Mouse (Mus musculus) lung, adult 18-20 months (tissue): ENCODE results near the gene Zbtb16.
A peak's percentile ranks its signal among the peaks of the same experiment; 100 is the strongest.

ENCODE experiments used
- DNase-seq, 2 experiments: peaks; one replicate each; pipeline ENCODE4 v3.0.0; 2022; ENCODE audit warnings: mixed read lengths in 2 of 2

Zbtb16 gene

DNA sequence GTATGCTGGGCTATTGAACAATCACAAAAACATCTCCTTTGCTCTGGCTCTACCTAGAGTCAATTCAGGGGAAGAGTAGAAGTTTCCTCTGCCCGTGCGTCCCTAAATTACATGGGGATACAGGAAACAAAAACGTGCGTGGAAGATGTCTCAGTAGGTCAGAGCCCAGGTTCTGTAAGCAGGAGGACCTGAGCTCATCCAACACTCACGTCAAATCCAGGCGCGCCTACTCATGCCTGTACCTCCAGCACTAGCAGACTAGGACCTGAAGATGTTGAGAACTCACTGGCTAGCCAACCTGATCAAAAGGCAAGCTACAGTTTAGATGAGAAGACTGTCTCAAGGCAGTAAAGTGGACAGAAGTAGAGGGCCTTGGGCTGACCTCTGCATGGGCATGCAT lies 198.9 kb downstream of the Zbtb16 start:
- no peak for DNase-seq

DNA sequence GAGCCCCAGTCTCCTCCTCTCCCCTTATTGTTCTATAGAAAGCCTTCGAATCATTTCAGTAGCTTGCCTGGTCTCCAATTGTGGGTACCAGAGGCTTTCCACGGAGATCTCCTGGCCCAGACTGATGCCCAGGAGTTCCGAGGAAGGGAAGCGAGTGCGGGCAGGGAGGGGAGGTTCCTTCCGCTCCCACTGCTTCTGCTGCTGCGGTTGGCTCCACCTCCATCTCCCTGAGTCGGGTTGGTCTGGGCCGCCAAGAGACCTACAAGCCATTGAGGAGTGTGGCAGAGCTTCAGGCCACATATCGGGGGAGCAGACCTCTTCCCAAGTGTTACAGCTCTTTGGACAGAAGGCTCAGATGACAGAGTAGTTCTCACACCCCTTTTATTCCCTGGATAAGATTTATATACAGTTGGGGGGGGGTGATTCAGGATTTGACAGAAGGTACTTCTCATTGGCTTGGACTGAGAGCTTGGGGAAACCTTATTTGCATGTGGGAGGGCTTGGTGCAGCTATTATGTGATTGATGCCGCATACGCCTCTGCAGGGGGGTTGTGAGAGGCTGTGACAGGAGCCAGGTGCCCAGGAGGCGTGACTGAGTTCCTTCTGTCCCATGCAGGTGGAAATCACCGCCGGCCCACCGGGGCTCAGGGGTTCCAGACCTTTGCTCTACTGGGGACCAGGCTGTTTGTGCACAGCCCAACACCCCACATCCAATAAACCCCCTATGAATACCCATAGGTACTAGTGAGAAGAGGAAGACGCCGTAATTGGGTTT lies 200.3 kb downstream of the Zbtb16 start:
- DNase-seq, result no peak

DNA sequence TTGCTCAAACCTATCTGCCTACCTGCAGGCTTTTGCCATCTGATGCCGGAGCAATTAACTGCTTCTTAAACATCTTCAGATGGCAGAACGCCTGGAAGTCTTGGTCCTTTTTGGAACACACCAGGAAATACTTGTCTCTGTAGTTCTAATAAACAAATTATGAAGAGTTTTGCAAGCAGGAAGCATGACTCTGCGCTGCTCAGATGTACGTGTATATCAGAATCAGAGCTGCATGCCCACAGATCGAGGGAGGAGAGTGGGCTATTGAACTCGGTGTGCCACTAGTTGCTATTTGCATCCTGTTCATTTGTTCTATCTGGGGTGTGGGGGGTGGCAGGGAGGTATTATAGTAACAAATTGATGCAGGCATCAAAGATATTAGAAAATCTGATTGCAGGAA lies 202.9 kb downstream of the Zbtb16 start:
- DNase-seq, result no peak

DNA sequence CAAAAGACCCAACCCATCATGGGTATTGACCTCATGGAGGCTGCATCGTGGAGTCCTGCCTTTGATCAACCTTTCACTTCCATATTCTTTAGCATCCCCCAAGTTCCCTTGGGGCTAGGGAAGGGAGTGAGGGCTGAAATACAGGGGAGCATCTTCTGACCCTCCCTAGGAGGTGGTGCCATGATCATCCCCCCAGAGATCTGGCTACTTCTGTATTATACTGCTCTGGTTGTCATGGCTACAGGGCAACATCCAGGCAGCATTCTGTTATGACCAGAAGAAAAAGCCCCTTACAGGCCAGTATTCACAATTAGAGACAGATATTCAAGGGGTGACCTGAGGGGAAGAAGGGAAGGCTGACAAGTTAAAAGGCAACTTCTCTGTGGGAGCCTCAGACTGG lies 216.8 kb downstream of the Zbtb16 start:
- no peak for DNase-seq

DNA sequence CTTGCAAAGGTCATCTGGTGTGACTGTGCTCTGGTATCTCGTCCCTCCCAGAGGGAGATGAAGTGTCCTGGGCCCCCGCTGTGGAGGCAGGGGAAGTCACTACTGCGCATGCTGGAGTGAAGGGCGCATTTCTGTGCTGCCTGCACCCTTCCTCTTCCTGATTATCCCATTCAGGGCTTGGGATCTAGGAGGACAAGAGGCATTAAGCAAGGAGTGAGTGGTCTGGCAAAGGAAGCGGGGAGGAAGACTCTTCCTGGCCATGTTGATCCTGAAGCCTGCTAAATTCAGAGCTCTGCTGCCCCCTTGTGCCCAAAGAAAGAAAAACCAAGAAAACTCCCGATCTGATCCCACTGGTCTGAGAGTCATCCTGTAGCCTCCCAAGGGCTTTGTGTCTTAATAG lies 217.4 kb downstream of the Zbtb16 start:
- DNase-seq, result peak; percentile 65 to 77

DNA sequence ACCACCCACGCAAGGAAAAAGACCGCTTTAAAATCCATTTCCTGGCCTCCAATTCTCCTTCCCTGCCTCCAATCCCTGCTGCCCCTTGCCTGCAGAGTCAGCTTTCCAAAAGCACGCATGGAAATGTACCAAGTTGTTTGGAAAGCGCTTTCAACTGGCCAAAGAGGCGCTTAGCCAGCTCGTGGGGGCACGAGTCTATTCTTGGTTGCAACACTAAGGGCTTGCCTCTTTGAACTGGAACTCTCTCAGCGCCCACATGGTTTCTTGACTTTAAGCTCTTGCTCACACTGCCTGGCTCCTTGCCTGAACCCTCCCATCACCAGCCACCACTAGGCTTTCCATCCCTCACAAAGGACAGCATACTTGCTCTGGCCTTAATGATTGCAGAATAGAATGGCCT lies 217.9 kb downstream of the Zbtb16 start:
- peak; percentile 80 to 83 for DNase-seq

DNA sequence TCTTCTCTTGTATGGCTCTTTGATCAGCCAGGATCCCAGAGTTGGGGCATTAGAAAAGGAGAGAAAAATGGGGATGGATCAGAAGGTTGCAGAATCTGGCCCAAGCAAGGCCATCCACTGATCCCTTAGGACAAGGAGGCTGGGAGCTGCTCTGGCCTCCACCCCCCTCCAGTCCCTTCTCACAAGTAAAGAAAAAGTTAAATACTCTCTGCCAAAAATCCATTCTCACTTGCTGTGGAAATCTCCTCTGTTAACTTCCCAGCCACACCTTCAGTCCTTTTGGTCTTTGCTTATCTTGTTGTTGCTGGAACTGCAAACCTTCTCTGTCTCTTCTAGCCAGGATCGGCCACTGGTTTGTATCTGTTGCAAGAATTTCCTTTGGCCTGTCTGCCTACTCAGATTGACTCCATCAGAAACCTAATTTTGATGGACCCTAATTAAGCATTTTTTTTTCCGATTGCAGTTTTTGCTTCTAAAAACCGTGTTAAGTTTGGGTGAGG lies 218.5 kb downstream of the Zbtb16 start:
- DNase-seq, result no peak

DNA sequence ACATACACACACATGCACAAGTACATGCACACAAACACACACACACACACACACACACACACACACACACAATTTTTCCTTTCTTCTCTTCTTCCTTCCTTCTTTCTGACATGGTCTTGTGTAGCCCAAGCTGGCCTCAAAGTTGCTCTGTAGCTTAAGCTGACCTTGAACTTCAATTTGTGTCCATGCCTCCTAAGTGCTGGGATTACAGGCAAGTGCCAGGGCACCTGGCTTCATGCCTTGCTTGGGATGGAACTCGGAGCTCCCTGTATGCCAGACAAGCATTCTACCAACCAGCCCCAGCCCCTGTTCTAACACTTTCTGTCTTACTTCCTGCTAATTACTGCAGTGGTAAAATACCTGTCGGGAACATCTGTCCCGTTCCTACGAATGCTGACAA lies 222.8 kb downstream of the Zbtb16 start:
- no peak for DNase-seq

DNA sequence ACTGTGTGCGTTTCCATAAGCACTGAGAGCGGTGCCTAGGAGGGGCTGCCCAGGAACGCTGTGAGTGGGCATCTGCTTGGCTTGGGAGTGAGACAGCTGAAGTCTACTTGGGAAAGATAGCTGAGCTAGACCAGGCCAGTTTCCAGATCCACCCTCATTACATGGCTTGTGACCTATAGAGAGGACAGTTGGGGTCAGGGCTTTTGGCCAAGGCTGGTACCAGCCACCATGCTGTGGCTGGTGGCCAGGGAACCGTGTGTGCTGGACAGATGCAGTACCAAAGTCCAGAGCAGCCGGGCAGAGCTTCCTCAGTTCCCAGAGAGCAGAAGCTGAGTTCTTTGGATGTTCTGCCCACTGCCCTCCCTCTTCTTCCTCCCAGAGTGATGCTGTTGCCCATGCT lies 223.5 kb downstream of the Zbtb16 start:
- DNase-seq, result no peak

DNA sequence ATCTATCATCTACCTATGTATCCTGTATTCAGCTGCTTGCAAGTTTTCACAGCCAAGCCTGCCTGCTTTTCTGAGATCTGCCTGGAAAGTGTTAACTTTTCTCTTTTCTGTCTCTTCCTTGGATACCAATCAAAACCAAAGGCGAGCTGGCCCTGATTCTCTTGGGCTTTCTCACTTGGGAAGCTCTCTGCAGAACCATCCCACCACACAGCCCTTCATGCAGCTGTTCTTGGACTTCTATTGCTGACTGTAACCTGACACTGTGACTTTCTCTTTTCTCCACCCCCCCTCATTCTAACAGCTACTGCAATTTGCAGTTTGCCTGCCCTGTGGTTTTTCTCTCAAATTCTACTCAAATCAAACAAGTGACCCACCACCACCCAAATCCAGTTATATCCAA lies 225.0 kb downstream of the Zbtb16 start:
- no peak for DNase-seq

DNA sequence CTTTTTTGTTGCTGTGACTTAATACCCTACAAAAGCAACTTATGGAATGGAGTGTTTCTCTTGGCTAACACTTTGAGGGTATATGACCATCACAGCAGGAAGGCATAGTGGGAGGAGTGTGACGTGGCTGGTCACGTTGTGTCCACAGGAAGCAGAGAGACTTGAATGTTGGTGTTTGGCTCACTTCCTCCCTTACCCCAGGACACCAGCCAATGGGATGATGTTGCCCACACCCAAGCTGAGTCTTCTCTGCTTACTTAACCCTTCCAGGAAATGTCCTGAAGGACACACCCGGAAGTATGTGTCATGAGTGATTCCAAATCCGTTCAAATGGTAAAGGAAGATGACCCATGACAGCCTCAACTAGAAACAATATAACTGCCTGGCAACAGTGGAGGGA lies 226.3 kb downstream of the Zbtb16 start:
- no peak for DNase-seq

DNA sequence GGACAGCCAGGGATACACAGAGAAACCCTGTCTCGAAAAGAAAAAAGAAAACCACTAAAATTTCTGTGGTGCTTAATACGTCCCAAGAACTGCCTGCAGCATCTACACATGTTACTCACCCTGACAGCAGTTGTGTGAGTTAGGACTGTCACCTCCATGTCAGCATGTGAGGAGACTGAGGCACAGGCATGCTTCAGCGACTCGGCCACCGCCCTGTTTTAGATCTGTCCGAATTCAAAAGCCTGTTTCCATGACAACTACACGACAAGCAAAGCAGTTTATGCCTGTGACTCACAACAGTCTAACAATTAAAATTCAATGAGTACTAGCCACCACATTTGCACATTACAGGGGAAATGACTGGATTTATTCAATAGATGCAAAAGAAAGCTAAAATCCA lies 228.6 kb downstream of the Zbtb16 start:
- no peak for DNase-seq

DNA sequence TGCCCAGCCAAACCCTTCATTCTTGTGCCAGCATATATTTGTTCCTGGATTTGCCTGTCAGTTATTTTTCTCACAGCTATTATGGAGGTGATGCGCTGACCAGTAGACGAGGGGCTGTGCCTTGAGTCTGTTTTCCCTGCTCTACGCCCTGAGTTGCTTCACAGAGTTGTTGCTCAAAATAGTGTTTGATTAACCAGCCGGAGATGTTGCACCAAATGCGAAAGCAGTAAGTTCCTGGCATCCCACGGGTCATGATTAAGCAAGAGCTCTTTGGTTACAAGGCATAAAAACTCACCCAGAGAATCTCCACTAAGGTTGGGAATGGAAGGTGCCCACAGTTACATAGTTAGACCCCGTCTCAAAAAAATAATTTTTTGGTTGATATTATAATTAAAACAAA lies 229.9 kb downstream of the Zbtb16 start:
- DNase-seq, result peak; percentile 46 to 53

DNA sequence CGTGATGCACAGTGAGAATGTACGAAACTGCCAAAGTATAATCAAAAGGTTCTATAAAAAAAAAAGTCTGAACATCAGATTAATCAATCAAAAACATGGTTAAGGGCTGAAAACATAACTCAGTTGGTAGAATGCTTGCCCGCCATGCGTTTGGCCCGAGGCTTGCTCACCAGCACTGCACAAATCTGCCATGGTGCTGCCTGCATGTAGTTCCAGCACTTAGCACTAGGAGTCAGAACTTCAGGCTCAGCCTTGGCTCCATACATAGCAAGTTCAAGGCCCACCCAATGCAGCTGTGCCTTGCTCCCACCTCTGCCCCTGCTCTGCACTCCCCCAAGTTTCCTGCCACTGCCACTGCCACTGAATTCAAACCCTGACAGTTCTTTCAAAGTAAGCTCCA lies 230.3 kb downstream of the Zbtb16 start:
- no peak for DNase-seq

DNA sequence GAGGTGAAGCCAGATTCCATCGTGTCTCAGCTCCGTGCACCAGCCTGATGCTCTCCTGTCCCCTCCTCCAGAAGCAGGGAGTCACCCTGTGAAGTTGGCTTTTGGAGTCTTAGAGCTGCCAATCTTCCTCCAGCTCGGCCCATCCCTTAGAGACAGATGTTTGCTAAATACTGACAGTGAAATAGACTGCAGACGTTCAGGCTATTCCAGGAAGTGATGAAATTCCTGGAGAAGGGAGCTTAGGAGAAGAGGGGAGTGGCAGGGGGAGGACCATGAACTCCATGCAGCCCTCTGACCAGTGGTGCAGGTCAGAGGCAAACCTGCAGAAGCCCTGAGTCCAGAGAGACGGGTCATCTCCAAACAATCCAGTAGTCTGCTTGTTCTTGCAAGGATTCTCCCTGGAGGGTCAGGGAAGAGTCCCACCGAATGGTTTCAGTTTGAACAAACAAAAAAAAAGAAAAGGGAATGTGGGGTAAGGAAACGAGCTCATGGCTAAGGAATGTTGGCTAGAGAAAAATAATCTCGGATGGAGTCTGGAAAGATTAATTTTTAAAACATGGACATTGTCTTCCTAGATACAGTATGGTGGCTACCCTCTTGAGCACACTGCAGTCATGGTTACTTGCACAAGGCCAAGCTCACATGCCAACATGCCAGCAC lies 231.0 kb downstream of the Zbtb16 start, which contains the start of gene Nnmt:
Gene Nnmt, minus strand, starts transcription at position 215 of the 660 bp plus-strand sequence.
- DNase-seq, result peak in 1 of 2 experiments; percentile 32
